Mouse (Mus musculus): ENCODE data around the gene Ryr2.

The Ryr2 gene

GRCm38 (mm10) chr13:11933334-11933733 is 173.4 kb downstream of the Ryr2 start:
- no peak for DNase-seq

GRCm38 (mm10) chr13:11928709-11929108 is 178.0 kb downstream of the Ryr2 start:
- no peak for DNase-seq

GRCm38 (mm10) chr13:11927727-11928126 is 179.0 kb downstream of the Ryr2 start:
- no peak for DNase-seq

- DNase-seq: no peak
These were observed 179.8 kb downstream of the Ryr2 start for GRCm38 (mm10) chr13:11926720-11927500.

DNA sequence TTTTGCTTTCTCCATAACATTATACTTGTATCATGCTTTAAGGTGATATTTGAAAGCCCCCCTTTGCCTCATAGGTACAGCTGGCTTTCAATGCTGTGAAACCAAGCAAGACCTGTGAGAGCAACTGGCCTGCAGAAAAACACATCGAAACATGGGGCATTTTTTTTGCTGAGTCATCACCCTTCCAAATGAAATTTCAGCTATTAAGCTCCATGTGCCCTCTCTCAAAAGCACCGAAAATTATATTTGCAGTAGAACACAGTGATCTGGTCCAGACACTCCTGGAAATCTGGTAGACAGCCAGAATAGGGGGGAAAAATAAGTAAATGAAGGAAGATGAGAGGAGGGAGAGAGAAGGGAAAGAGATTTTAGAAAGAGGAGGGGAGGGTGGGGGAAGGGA is 180.5 kb downstream of the Ryr2 start:
- no peak for DNase-seq

DNA sequence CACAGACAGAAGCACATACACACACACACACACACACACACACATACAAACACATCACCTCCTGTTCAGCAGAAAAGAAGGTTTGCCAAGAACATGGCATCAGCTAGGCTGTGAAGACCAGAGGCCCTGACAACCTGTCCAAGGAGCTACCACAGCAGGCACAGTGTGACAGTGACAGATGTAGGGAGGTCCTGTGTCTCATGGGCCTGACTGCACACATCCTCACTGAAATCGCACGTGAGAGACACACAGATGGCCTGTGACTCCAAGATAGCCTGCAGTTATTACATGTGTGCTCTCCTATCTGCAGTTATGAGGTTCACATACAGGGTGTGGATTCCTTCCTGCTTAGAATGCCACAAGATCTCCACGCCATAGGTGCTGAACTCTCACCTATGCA is 182.0 kb downstream of the Ryr2 start:
- DNase-seq: no peak

- no peak for DNase-seq
These were observed 186.2 kb downstream of the Ryr2 start for GRCm38 (mm10) chr13:11920495-11920894.

- no peak for DNase-seq
These were observed 187.3 kb downstream of the Ryr2 start for GRCm38 (mm10) chr13:11919448-11919847.

DNA sequence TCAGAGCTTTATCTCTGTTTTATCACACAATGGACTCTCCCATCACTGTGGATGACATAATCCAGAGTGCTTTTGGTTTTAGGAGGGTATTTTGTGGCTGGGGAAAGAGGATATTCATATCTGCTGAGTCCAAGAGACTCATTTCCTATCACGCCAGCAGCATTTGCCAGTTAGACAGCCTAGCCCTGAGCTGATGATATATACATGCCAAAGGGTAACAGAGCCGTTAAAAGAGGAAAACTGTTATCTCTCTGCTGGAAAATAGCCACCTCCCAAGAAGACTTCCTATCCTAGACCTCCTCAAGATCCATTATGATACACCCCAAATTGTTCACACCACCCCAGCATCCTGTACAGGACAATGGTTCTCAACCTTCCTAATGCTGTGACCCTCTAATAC is 191.1 kb downstream of the Ryr2 start:
- no peak for DNase-seq

DNA sequence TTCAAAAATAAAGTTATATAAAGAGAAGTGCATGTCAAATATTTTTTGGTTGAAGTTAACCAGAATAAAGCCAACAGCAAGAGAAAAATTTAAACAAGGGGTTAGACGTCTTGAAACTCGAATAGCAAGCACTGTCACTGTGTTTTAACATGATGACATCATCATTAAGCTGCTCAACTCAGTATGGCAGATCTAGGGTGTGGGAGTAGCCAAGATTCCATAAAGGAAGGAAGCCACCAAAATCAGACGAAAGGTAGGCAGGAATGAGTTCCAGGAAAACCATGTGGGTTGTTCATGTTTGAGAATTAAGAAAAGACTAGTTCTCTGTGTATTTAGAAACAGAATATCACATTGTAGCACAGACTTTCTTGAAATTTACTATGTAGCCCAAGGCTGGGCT is 192.1 kb downstream of the Ryr2 start:
- no peak for DNase-seq

DNA sequence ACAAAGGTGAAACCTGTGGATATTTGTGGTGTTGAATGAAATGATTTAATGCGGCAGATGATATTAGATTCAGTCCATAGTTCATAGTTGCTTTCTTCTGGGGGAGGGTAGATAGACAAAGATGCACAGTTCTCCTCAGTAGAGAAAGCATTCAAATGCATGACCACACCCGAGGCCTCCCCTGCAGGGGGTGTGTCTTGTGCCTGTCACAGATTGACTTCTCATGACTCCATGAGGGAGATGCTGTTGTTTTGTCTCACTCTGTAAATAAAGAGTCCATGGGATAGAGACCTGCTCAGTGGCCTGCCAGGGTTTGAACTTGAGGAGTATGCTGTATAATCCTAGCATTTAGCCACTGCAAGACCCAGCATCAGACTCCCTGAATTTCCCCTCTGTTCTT is 194.5 kb downstream of the Ryr2 start:
- DNase-seq: no peak

GRCm38 (mm10) chr13:11908123-11908522 is 198.6 kb downstream of the Ryr2 start:
- DNase-seq: no peak

DNA sequence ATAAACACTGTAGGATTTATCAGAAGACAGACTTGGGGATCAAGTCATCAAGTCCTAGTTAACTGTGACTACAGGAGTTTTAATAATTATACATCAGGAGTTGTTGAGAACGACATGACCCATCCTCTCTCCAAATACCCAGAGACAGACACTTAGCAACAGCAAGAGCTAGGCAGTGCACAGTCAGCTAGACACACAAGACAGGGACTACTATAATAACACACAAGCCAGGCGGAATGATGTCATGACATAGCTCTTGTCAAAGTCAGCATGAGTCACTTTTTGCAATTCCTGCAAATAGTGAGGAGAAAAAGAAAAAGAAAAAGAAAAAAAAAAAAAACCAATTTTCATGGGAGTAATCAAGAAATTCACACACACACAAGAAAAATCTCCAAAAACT is 201.6 kb downstream of the Ryr2 start:
- no peak for DNase-seq

DNA sequence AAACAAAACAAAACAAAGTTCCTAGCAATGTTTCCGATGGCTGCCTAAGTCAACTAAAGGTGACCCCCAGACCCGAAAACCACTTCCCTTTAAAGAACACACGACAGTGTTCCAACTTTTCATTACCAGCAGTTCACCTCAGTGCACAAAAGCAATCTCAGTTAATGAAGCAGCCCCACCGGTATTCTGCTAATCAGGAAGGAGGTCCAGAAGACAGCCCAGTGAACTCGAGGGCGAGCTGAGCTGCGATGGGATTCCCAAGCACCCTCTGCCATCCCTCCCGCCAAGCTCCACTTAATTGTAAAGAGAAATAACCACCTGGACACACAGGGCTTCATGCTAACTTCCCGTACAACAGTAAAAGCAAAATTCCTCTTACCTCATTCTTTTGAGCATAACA is 203.5 kb downstream of the Ryr2 start:
- DNase-seq: no peak

DNA sequence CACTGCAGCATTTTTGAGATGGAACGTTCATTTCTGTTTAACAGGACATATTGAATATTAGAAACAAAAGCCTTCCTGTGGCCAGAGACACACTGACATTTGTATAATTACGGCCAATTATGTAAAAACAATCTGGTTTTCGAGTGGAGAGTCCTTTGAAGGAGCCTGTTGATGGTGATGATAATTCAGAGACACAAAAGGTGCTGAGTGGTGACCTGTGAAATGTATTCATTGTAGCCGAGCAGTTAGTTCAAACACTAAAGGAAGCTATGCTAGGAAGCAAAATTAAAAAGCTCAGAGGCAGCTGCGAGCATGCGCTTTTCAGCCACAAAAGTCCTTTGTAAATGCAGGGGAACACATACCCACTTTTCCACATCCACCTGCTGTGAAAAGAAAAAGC is 203.9 kb downstream of the Ryr2 start:
- no peak for DNase-seq

DNA sequence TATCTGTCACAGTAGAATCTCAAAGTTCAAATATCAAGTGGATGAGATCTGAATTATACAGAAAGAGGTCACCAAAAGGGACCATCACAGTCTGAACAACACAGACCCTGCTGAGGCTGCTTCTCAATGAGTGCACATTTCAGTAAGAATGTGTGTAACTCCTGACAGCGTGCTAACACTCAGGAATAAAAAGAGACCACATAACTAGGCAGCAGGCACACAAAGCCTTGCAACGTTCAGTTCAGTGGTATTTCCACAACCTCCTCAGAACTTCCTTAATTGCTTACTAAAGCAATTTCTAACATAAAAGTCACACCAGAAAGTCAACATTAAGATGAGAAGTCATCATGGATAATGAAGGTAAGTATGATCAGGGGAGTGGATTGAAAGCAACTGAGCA is 206.1 kb downstream of the Ryr2 start:
- DNase-seq: no peak

DNA sequence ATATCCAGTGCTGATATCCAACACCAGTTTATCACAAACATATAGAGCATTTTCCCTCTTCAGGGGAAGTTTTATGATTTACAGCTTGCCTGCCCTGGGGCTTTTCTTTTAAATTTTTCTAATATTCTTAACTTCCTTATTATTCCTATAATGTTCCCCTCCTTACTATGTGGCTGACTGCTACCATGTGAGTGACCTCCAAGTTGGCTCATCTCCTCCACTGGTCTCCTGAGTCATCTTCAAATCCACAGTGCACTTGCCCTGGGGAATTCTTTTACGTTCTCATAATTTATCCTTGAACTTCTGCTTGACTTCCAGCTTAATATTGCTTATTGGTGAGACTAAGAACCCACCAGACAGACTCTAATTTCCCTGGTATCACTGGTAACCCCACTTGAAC is 211.1 kb downstream of the Ryr2 start:
- no peak for DNase-seq

GRCm38 (mm10) chr13:11891739-11892138 is 215.0 kb downstream of the Ryr2 start:
- DNase-seq: no peak

- DNase-seq: no peak
These were observed 215.6 kb downstream of the Ryr2 start for GRCm38 (mm10) chr13:11891115-11891514.

GRCm38 (mm10) chr13:11884175-11884574 is 222.6 kb downstream of the Ryr2 start:
- DNase-seq: no peak

DNA sequence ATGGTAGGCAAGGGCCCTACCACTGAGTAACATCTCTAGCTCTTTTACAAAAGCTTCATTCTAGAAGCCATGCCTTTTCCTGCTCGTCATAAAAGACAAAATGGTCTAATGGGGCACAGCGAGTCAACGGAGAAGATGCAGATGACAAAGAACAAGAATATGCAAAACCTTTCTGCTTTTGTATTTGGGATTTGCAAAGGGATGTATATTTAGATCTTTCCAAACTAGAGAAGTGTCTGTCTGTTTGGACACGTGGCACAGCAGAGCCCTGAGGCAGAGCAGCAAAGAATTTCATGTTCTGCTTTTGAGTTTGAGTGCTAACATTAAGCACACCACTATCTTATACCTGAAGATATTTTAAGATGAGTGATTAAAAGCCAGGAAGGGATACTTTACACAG is 224.4 kb downstream of the Ryr2 start:
- no peak for DNase-seq

DNA sequence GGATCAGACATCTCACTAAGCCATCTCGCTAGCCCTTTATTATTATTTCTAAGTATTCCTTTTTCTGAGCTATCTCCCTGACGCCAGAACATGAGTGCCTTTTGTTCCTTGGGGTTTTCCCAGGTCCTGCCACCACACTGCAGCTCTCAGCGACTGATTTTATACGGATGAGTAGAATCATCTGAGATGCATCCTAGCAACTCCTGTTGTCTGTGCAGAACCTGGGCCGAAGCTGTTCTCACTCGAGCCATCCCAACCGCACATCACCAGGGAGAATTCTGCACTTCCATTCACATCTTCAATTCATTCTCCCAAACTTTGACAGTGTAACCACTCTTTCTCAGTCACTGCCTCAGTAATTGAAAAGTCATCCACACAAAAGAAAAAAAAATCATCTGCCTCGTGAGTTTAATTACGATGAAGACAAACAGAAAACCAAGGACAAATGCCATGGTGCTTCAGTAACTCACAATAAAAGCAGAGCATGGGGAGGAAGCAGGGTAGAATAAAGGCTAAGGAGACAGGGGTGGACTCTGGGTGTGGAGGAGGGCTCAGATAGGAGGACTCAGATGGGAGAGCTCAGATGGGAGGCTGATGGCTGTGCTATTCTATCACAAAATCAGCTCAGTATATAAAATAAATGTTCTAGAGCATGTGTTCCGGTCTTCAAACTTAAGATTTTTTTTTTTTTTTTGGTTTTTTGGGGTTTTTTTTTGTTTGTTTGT is 226.1 kb downstream of the Ryr2 start:
- DNase-seq: no peak

GRCm38 (mm10) chr13:11879037-11879436 is 227.7 kb downstream of the Ryr2 start:
- no peak for DNase-seq

GRCm38 (mm10) chr13:11874852-11875251 is 231.9 kb downstream of the Ryr2 start:
- no peak for DNase-seq

- DNase-seq: no peak
These were observed 236.8 kb downstream of the Ryr2 start for GRCm38 (mm10) chr13:11869971-11870370.
